Mouse (Mus musculus) cortical plate, adult 2 months (tissue): ENCODE measurements around the gene Tiam1. TPM values are rescaled to one million over a fixed set of nuclear protein-coding genes. Genes with fewer than 3 reads are reported as not detected.
A peak's percentile ranks its signal among the peaks of the same experiment; 100 is the strongest.

Experiments used
- H3K27ac ChIP-seq: fragments of 200-500 bp; 2 replicates; pipeline ENCODE4 v1.5.1; 2012; ENCODE audit warnings: low read length, control low read depth, inconsistent platforms; ENCODE audit not compliant: insufficient read depth
- H3K4me1 ChIP-seq: fragments of 200-500 bp; 2 replicates; pipeline ENCODE4 v1.6.1; 2011; ENCODE audit warnings: low read length; ENCODE audit not compliant: control insufficient read depth, insufficient read depth
- H3K4me3 ChIP-seq: fragments of 200-500 bp; 2 replicates; pipeline ENCODE4 v1.5.1; 2011; ENCODE audit warnings: mild to moderate bottlenecking, low read length, control low read depth; ENCODE audit not compliant: insufficient read depth
- CTCF ChIP-seq: fragments of 200-500 bp; IDR thresholded peaks from 2 replicates; pipeline ENCODE4 v1.5.1; 2011; ENCODE audit warnings: mild to moderate bottlenecking, control low read depth, low read length; ENCODE audit not compliant: insufficient read depth; ENCODE audit errors: extremely low read depth
- POLR2A ChIP-seq: fragments of 200-500 bp; IDR thresholded peaks from 2 replicates; pipeline ENCODE4 v1.6.1; 2011; ENCODE audit warnings: mild to moderate bottlenecking, low read length, control low read depth; ENCODE audit not compliant: insufficient read depth; ENCODE audit errors: extremely low read depth
- polyA plus RNA-seq: library from polyadenylated mRNA; depleted of rRNA; stranded (reverse); fragments of >200 nt; gene quantifications from 2 replicates; pipeline ENCODE4 v1.2.3, GENCODE M21; 2012

Tiam1 gene
- polyA plus RNA-seq, 1 experiment: 28.7 TPM

- Histone ChIP-seq H3K4me1 (0 out of 2 replicates have a peak, but pooled peaks cover 2% of the 10 kb centered on the region), H3K4me3 (no peak overlapping the region), H3K27ac (0 out of 2 replicates have a peak overlapping the region, but pooled peaks have one; percentile 45)
- no peak for TF ChIP-seq CTCF
- no peak for TF ChIP-seq POLR2A
Observed at GRCm38 (mm10) chr16:89848651-89849597, 294.6 kb downstream of the Tiam1 start.

DNA sequence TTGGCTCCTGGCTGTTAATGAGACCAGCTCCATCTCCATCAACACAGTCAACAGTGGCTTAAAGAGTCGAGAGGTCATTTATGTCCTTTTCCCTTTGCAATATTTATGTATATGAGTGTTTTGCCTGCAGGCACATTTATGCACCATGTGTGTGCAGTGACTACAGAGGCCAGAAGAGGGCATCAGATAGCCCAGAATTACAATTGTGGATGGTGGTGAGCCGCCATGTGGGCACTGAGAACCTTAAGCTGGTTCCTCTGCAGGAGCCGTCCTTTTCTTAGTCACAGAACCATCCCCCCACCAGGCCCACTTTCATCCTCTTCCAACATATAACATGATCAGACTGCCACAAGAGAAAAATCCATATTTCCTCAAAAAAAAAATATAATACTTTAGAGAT lies 295.4 kb downstream of the Tiam1 start:
- H3K27ac ChIP-seq: no peak overlapping the region
- 0 out of 2 replicates have a peak, but pooled peaks cover 2% of the 10 kb centered on the region for H3K4me1 ChIP-seq
- no peak for TF ChIP-seq CTCF
- no peak for TF ChIP-seq POLR2A
- no peak overlapping the region for H3K4me3 ChIP-seq

DNA sequence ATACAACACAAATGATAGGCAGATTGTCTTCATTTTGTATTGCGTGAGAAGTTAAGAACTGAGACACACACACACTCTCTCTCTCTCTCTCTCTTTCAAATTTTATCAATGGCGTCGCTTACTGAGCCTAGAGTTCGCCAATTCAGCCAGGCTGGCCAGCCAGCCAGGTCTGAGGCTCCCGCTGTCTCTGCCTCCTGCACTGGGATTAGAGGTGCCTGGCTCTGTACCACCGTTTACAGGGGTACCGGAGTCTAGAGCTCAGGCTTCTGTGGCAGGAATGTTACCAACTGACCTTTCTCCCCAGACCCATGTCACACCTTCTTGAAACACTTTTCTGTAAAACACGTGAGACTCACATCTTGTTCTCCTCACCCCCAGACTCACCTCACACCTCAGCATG lies 298.1 kb downstream of the Tiam1 start:
- peaks cover 2% of the 10 kb centered on the region; the same call in 1 of the 2 replicates for H3K4me1 ChIP-seq
- H3K4me3 ChIP-seq: no peak overlapping the region
- H3K27ac ChIP-seq: no peak overlapping the region
- TF ChIP-seq POLR2A (no peak), CTCF (no peak)

DNA sequence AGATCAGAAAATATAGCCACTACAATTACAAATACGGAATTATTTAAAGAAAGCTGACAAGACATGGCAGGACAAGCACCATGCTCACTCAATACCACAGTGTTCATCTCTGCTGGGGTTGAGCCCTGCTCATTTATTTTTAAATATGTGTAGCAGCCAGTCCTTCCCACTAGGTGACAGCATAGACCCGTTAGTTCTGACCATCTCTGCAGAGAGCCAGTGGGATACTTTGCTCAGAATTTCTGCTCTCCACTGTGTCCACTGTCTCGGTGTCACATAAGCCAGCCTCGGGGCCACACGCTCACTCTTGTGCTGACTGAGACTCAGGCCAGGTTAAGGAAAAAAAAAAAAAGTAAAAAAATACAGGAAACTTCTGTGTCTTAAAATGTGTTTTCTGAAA lies 299.0 kb downstream of the Tiam1 start:
- peaks cover 2% of the 10 kb centered on the region; the same call in 1 of the 2 replicates for H3K4me1 ChIP-seq
- H3K4me3 ChIP-seq: no peak overlapping the region
- no peak for TF ChIP-seq POLR2A
- peak; percentile 95 for TF ChIP-seq CTCF
- H3K27ac ChIP-seq: no peak overlapping the region

GRCm38 (mm10) chr16:89841894-89842293 lies 301.7 kb downstream of the Tiam1 start:
- no peak overlapping the region for H3K4me3 ChIP-seq
- TF ChIP-seq CTCF (no peak), POLR2A (no peak)
- H3K27ac ChIP-seq: no peak overlapping the region
- H3K4me1 ChIP-seq: no peaks in the 10 kb centered on the region; the same call in 1 of the 2 replicates

GRCm38 (mm10) chr16:89840361-89840760 lies 303.2 kb downstream of the Tiam1 start:
- H3K4me1 ChIP-seq: no peaks in the 10 kb centered on the region; the same call in 1 of the 2 replicates
- TF ChIP-seq CTCF (no peak), POLR2A (no peak)
- no peak overlapping the region for H3K27ac ChIP-seq
- H3K4me3 ChIP-seq: no peak overlapping the region

GRCm38 (mm10) chr16:89839829-89840228 lies 303.7 kb downstream of the Tiam1 start:
- H3K27ac ChIP-seq: no peak overlapping the region
- no peaks in the 10 kb centered on the region; the same call in 1 of the 2 replicates for H3K4me1 ChIP-seq
- TF ChIP-seq CTCF: no peak
- no peak for TF ChIP-seq POLR2A
- H3K4me3 ChIP-seq: no peak overlapping the region

DNA sequence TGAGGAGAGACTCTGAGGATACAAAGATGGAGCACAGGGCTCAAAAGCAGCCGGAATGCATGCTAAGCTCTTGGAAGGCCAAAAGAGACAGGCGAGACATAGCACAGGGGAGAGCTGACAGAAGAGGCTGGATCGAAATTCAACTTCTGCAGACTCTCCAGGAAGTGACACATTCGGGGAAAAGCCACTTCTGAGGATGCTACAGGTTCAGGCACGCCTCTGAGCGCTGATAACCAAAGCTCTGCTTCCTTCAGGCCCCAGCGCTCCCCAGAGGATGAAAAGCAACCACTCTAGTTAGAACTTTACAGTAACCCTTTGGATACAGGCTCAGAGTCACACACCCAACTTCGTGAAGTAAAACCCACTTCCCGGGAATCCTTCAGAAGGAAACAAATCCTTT lies 306.5 kb downstream of the Tiam1 start:
- Histone ChIP-seq H3K4me1 (no peaks in the 10 kb centered on the region; the same call in 1 of the 2 replicates), H3K27ac (no peak overlapping the region), H3K4me3 (no peak overlapping the region)
- TF ChIP-seq CTCF (no peak), POLR2A (no peak)

DNA sequence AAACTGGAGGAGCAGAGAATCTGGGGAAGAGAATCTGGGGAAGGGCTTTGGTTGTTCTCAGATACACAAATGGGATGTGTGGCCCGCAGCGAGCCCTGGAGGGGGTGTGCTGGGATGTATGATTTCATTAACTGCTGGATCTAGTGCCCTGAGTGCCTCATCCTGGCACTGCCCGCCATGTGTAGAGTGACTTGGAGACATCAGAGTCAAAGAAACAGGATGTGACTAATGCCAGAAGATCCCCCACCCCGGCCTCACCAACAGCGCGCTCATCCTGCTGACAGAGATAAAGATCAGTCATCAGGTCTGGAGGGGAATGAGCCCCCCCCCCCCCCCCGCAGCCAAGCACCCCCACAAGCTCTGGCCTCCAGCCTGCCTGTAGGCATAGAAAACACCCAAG lies 308.0 kb downstream of the Tiam1 start:
- TF ChIP-seq CTCF: no peak
- TF ChIP-seq POLR2A: no peak
- Histone ChIP-seq H3K27ac (no peak overlapping the region), H3K4me3 (no peak overlapping the region), H3K4me1 (no peaks in the 10 kb centered on the region)

DNA sequence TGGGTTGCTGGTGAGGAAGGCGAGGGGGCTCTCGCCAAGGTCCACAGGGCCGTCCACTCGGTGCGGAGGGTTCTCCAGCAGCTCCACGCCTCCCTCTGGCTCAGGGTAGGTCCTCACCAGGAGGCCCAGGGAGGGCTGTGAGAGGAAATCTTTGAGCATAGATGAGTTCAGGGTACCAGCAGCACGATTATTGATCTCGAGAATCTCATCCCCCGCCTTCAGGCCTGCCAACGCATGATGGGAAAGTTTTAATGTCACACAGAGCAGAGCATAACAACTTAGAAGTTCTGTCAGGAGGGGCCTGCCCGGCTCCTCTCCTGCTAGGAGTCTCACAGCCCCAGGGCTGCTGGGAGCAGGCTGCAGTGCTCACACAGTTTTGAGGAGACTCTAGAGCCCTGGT lies 310.6 kb downstream of the Tiam1 start:
- Histone ChIP-seq H3K27ac (no peak overlapping the region), H3K4me1 (no peaks in the 10 kb centered on the region), H3K4me3 (no peak overlapping the region)
- TF ChIP-seq CTCF (no peak), POLR2A (no peak)
